Mouse (Mus musculus) hindbrain, embryonic 14.5 days (tissue): ENCODE data around the gene Brd7. TPM values are rescaled to one million over a fixed set of nuclear protein-coding genes. Genes with fewer than 3 reads are reported as not detected.

Source experiments
- ATAC-seq: fragments of 200-750 bp; cut with Nextera tagmentation; 2 replicates; pipeline ENCODE4 v1.8.0; 2017; ENCODE audit warnings: moderate number of reproducible peaks, mild to moderate bottlenecking, moderate TSS enrichment, moderate library complexity; ENCODE audit not compliant: low FRiP score
- DNase-seq: peaks from one replicate; pipeline ENCODE4 v3.0.0-alpha.2; 2015; ENCODE audit warnings: low spot score
- H3K27ac ChIP-seq: fragments of 300-500 bp; sonication (generic); 2 replicates; pipeline ENCODE4 v1.5.1; 2014; ENCODE audit warnings: mild to moderate bottlenecking, moderate library complexity
- H3K27me3 ChIP-seq: fragments of 300-500 bp; sonication (generic); 2 replicates; pipeline ENCODE4 v1.6.1; 2014; ENCODE audit warnings: mild to moderate bottlenecking, low read length, mixed read lengths; ENCODE audit not compliant: control insufficient read depth, insufficient read depth
- H3K36me3 ChIP-seq: fragments of 300-500 bp; sonication (generic); replicated peaks from 2 replicates; pipeline ENCODE4 v1.6.1; 2014; ENCODE audit not compliant: control insufficient read depth, insufficient read depth
- H3K4me1 ChIP-seq: fragments of 300-500 bp; sonication (generic); replicated peaks from 2 replicates; pipeline ENCODE4 v1.6.1; 2014; ENCODE audit warnings: antibody characterized with exemption, low read length, mixed read lengths; ENCODE audit not compliant: control insufficient read depth, insufficient read depth
- H3K4me2 ChIP-seq: fragments of 300-500 bp; sonication (generic); replicated peaks from 2 replicates; pipeline ENCODE4 v1.6.1; 2014; ENCODE audit warnings: mild to moderate bottlenecking, moderate library complexity
- H3K4me3 ChIP-seq: fragments of 300-500 bp; sonication (generic); replicated peaks from 2 replicates; pipeline ENCODE4 v1.5.1; 2014; ENCODE audit warnings: mild to moderate bottlenecking, low read length
- H3K9ac ChIP-seq: fragments of 300-500 bp; sonication (generic); 2 replicates; pipeline ENCODE4 v1.6.1; 2014
- H3K9me3 ChIP-seq: fragments of 300-500 bp; sonication (generic); 2 replicates; pipeline ENCODE4 v1.6.1; 2016; ENCODE audit warnings: low read length; ENCODE audit not compliant: control insufficient read depth
- WGBS: fragments of 180-500 bp; shearing (Covaris S2); extraction: QIAGEN DNeasy Blood & Tissue Kit; methylation state at CpG from one replicate; pipeline ENCODE4 v1.1.7; 2014; 5-methylcytosine and 5-hydroxymethylcytosine counted together
- polyA plus RNA-seq: library from polyadenylated mRNA; unstranded; fragments of >200 nt; fragmentation: Nextera tagmentation; extraction: Ambion mirVana; gene quantifications from 2 replicates; pipeline ENCODE4 v1.2.1, GENCODE M21; 2014

The Brd7 gene
- polyA plus RNA-seq, 1 experiment from 2014 or later: 63.9 TPM

GRCm38 (mm10) chr8:88318151-88318550, 43.8 kb downstream of the Brd7 start:
- Histone ChIP-seq H3K4me3 (no peak overlapping the region), H3K9ac (no peak overlapping the region), H3K27ac (no peak overlapping the region), H3K4me2 (no peak overlapping the region), H3K36me3 (no peaks in the 10 kb centered on the region), H3K4me1 (no peaks in the 10 kb centered on the region; the same call in 1 of the 2 replicates), H3K9me3 (no peaks in the 10 kb centered on the region), H3K27me3 (no peaks in the 10 kb centered on the region)
- ATAC-seq (no peak), DNase-seq (no peak)
- 94% methylated on average over 8 of the region's 8 CpGs for WGBS

GRCm38 (mm10) chr8:88317341-88317740, 44.7 kb downstream of the Brd7 start:
- Histone ChIP-seq H3K4me2 (no peak overlapping the region), H3K9me3 (no peaks in the 10 kb centered on the region), H3K36me3 (no peaks in the 10 kb centered on the region), H3K27me3 (no peaks in the 10 kb centered on the region), H3K9ac (no peak overlapping the region), H3K4me1 (no peaks in the 10 kb centered on the region; the same call in 1 of the 2 replicates), H3K27ac (no peak overlapping the region), H3K4me3 (no peak overlapping the region)
- ATAC-seq: no peak
- WGBS: 68% methylated on average over 5 of the region's 5 CpGs
- no peak for DNase-seq

- no peaks in the 10 kb centered on the region; the same call in 1 of the 2 replicates for H3K4me1 ChIP-seq
- no peak overlapping the region for H3K4me3 ChIP-seq
- H3K9me3 ChIP-seq: no peaks in the 10 kb centered on the region
- peak; percentile 46; the same call in 1 of the 2 replicates for ATAC-seq
- H3K9ac ChIP-seq: no peak overlapping the region
- H3K27me3 ChIP-seq: no peaks in the 10 kb centered on the region
- no peak overlapping the region for H3K27ac ChIP-seq
- H3K36me3 ChIP-seq: no peaks in the 10 kb centered on the region
- H3K4me2 ChIP-seq: no peak overlapping the region
- peak; percentile 53 for DNase-seq
- WGBS: 50% methylated on average over 8 of the region's 8 CpGs
Measured at GRCm38 (mm10) chr8:88316139-88316931, 45.7 kb downstream of the Brd7 start.

- 94% methylated on average over 8 of the region's 8 CpGs for WGBS
- Histone ChIP-seq H3K4me3 (no peak overlapping the region), H3K27me3 (no peaks in the 10 kb centered on the region)
Measured at GRCm38 (mm10) chr8:88315302-88315701, 46.7 kb downstream of the Brd7 start.

GRCm38 (mm10) chr8:88313991-88314390, 48.0 kb downstream of the Brd7 start:
- H3K4me1 ChIP-seq: no peaks in the 10 kb centered on the region; the same call in 1 of the 2 replicates
- H3K36me3 ChIP-seq: no peaks in the 10 kb centered on the region
- DNase-seq (no peak), ATAC-seq (no peak)
- no peak overlapping the region for H3K4me3 ChIP-seq
- no peaks in the 10 kb centered on the region for H3K9me3 ChIP-seq
- H3K4me2 ChIP-seq: no peak overlapping the region
- WGBS: 91% methylated on average over 12 of the region's 12 CpGs
- H3K27ac ChIP-seq: no peak overlapping the region
- H3K9ac ChIP-seq: no peak overlapping the region
- H3K27me3 ChIP-seq: no peaks in the 10 kb centered on the region

More at GRCm38 (mm10) chr8:88315302-88315701, 46.7 kb downstream of the Brd7 start:
- Histone ChIP-seq H3K27ac (no peak overlapping the region), H3K4me2 (no peak overlapping the region), H3K9ac (no peak overlapping the region), H3K4me1 (no peaks in the 10 kb centered on the region; the same call in 1 of the 2 replicates), H3K36me3 (no peaks in the 10 kb centered on the region), H3K9me3 (no peaks in the 10 kb centered on the region)
- no peak for ATAC-seq
- no peak for DNase-seq

- Histone ChIP-seq H3K27me3 (no peaks in the 10 kb centered on the region), H3K9ac (no peak overlapping the region), H3K36me3 (no peaks in the 10 kb centered on the region), H3K4me3 (no peak overlapping the region), H3K4me1 (no peaks in the 10 kb centered on the region; the same call in 1 of the 2 replicates), H3K27ac (no peak overlapping the region), H3K9me3 (no peaks in the 10 kb centered on the region), H3K4me2 (no peak overlapping the region)
- 77% methylated on average over 8 of the region's 8 CpGs for WGBS
- ATAC-seq: no peak
- DNase-seq: no peak
Measured at GRCm38 (mm10) chr8:88312966-88313365, 49.0 kb downstream of the Brd7 start.

GRCm38 (mm10) chr8:88310286-88310685, 51.7 kb downstream of the Brd7 start:
- H3K27me3 ChIP-seq: no peaks in the 10 kb centered on the region
- ATAC-seq (no peak), DNase-seq (no peak)
- no peak overlapping the region for H3K27ac ChIP-seq
- H3K36me3 ChIP-seq: no peaks in the 10 kb centered on the region
- no peaks in the 10 kb centered on the region for H3K4me1 ChIP-seq
- WGBS: 95% methylated on average over 13 of the region's 13 CpGs
- no peaks in the 10 kb centered on the region for H3K9me3 ChIP-seq
- no peak overlapping the region for H3K4me2 ChIP-seq
- no peak overlapping the region for H3K4me3 ChIP-seq
- H3K9ac ChIP-seq: no peak overlapping the region

- Histone ChIP-seq H3K9ac (no peak overlapping the region), H3K4me3 (no peak overlapping the region), H3K27ac (no peak overlapping the region), H3K9me3 (no peaks in the 10 kb centered on the region), H3K36me3 (no peaks in the 10 kb centered on the region), H3K27me3 (no peaks in the 10 kb centered on the region), H3K4me1 (no peaks in the 10 kb centered on the region), H3K4me2 (no peak overlapping the region)
- DNase-seq (no peak), ATAC-seq (no peak)
- WGBS: 90% methylated on average over 7 of the region's 7 CpGs
Measured at GRCm38 (mm10) chr8:88309881-88310280, 52.1 kb downstream of the Brd7 start.

GRCm38 (mm10) chr8:88309274-88309873, 52.6 kb downstream of the Brd7 start:
- DNase-seq (no peak), ATAC-seq (no peak)
- H3K4me2 ChIP-seq: no peak overlapping the region
- H3K4me1 ChIP-seq: no peaks in the 10 kb centered on the region
- no peak overlapping the region for H3K27ac ChIP-seq
- no peaks in the 10 kb centered on the region for H3K27me3 ChIP-seq
- no peak overlapping the region for H3K4me3 ChIP-seq
- H3K36me3 ChIP-seq: no peaks in the 10 kb centered on the region
- WGBS: 68% methylated on average over 10 of the region's 10 CpGs
- no peak overlapping the region for H3K9ac ChIP-seq
- H3K9me3 ChIP-seq: no peaks in the 10 kb centered on the region
